Mouse (Mus musculus): ENCODE measurements around the gene Olfr181.

Gene Olfr181

DNA sequence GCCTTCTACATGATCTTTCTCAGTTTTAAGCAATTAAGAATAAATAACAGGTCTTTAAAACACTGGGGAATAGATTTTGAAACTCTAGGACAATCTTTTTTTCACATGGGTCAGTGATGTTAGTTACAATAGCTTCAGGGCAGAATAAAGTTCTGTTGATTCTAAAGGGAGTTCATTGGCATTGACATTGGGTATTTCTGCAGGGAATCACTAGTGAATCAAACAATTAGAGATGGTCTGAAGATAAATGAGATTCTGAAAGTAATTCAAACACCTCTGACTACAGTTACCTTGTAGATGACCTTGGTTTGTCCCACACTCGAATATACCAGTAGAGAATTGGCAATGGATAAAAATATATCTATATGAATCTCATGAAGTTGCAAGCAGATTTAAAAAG, at the start of gene Olfr181:
Olfr181 (minus strand) TSS at position 101 of the 400 bp plus-strand sequence.
- no peak for DNase-seq (ENCODE audit: low read depth)

DNA sequence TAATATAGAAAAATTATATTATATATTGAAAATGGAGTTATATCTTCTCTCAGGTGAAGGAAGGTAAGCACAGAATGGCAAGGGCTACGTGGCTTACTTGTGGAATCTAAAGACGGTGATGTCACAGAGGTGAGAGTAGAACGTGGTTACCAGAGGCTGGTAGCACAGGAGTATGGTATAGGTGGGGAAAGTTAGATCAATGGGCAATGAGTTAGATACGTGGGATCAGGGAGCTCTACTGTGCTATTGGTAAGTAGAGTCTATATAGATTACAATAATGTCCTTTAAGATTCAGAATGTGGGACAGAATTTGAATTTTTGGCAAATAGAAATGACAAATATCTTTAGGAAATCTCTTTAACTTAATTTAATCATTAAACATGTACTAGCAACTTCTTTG, 737 bp upstream of the Olfr181 start, which contains the start of gene Olfr180:
Olfr180 (minus strand) TSS at position 101 of the 400 bp plus-strand sequence.
- DNase-seq (ENCODE audit: low read depth): no peak

DNA sequence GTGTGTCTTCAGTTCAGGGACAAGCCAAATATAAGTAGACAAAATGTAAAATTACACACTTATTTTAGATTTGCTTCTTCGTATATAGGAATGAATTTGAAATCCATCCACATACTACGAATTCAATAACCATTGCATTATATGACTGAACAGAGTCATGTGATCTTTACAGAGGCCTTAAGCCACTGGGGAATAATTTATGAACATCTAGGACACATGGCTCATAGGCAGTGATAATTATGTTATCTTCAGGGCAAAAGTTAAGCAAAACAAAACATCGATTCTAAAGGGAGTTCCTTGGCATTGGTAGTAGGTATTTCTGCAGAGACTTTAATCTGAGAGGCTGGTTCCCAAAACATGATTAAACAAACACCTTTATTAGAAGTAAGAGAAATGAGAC, 36.6 kb downstream of the Olfr181 start, which contains the start of gene Olfr178:
Olfr178 (minus strand) TSS at position 101 of the 400 bp plus-strand sequence.
- no peak for DNase-seq (ENCODE audit: low read depth)

DNA sequence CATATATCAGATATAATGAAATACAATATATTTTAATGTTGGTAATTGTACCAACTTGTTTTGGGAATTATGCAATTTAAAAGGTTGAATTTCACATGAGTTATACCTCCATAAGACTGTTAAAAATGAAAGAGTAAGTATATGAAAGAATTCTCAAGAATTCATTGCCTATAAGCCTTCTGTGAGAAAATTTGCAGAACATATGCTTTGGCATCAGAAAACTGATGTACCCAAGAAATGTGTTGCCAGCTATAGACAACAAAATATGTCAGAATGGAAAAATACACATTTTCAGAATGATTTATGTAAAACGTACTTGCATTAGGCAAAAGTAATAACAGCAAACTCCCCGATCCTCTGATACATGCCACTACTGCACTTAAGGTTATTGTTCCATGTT, 44.1 kb downstream of the Olfr181 start:
- DNase-seq (ENCODE audit: low read depth): no peak

All from NIH3T3 (cell line).